Mouse (Mus musculus): ENCODE measurements around the gene Sun2.

Sun2 gene

DNA sequence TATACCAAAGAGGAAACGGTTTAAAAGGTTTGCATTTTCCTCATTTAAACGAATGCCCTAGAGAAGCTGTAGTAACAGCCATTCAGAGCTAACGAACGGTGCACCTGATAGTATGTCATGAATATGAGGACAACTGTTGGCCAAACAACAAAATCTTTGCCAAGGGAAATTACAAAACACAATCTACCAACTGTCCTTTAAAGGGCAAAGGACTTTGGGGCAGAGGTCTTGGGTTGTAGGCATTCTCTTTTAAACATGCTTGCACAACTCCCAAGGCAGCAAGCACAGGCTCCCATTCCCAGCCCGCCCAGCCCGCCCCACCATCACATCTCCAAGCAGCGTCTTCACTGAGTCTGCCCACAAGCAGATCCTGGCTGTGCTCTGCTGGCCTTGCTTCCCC, 10.8 kb downstream of the Sun2 start:
- in situ Hi-C loops (cut with MboI; ENCODE audit: unreplicated experiment in 2 of 2): no loop called here

GRCm38 (mm10) chr15:79728731-79729388, 13.5 kb downstream of the Sun2 start:
- in situ Hi-C loops (cut with MboI; ENCODE audit: unreplicated experiment in 2 of 2): no loop called here

GRCm38 (mm10) chr15:79728311-79728710, 14.0 kb downstream of the Sun2 start:
- in situ Hi-C loops (cut with MboI; ENCODE audit: unreplicated experiment in 2 of 2): no loop called here

- in situ Hi-C loops (cut with MboI; ENCODE audit: unreplicated experiment in 2 of 2): no loop called here
Observed at GRCm38 (mm10) chr15:79727840-79728239, 14.5 kb downstream of the Sun2 start.

- in situ Hi-C loops (cut with MboI; ENCODE audit: unreplicated experiment in 2 of 2): no loop called here
Observed at GRCm38 (mm10) chr15:79725190-79725789, 17.0 kb downstream of the Sun2 start.

- in situ Hi-C loops (cut with MboI; ENCODE audit: unreplicated experiment in 2 of 2): no loop called here
Observed at GRCm38 (mm10) chr15:79723439-79723838, 18.9 kb downstream of the Sun2 start.

DNA sequence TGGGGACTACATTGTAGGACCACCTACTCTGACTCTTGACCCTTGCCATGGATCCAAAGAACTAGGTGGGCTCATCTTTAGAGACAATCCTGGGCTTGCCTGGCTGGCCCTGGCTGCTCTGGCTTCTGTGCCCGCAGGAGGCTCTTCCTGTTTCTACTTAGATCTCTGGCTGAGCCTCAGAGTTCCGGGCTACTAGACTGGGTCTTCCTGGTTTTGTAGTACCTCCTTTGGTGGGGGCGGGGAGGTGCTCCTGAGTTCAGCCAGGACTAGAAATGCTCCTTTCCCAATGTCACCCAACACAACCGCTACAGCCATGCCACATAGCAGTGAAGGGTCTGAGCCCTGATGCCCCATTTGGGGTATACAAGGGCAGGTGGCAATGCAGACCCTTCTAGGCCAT, 21.5 kb downstream of the Sun2 start:
- in situ Hi-C loops (cut with MboI; ENCODE audit: unreplicated experiment in 2 of 2): no loop called here

DNA sequence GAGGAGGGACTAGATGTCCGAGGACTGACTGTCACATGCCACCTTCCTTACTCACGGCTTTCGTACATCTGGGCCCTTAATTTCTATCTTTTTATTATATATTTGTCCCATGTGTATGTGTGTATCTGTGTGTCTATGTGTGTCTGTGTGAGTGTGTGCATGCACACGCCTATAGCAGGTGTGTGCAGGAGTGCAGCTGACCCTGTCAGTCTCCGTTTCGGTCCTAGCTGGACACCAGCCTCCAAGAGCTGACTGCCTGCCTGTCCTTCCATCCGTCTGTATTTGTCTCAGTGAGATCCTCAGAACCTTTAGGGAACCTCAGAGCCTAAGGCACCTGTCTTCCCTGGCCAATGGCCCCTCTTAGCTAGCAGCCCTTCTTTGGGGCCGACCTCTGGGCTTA, 22.1 kb downstream of the Sun2 start:
- in situ Hi-C loops (cut with MboI; ENCODE audit: unreplicated experiment in 2 of 2): no loop called here

GRCm38 (mm10) chr15:79716710-79717109, 25.6 kb downstream of the Sun2 start:
- in situ Hi-C loops (cut with MboI; ENCODE audit: unreplicated experiment in 2 of 2): no loop called here

GRCm38 (mm10) chr15:79715646-79716045, 26.7 kb downstream of the Sun2 start:
- in situ Hi-C loops (cut with MboI; ENCODE audit: unreplicated experiment in 2 of 2): no loop called here

GRCm38 (mm10) chr15:79708229-79708822, 34.0 kb downstream of the Sun2 start:
- in situ Hi-C loops (cut with MboI; ENCODE audit: unreplicated experiment in 2 of 2): no loop called here

- in situ Hi-C loops (cut with MboI; ENCODE audit: unreplicated experiment in 2 of 2): no loop called here
Observed at GRCm38 (mm10) chr15:79706603-79707214, 35.6 kb downstream of the Sun2 start.

- in situ Hi-C loops (cut with MboI; ENCODE audit: unreplicated experiment in 2 of 2): loop anchor here (25.0 kb wide), 1 partner anchor 810 kb away; the partner anchor contains the start of genes Gga1 (in 2 of the 2), Gm49510 (in 2 of the 2) and Sh3bp1 (in 2 of the 2)
Observed at GRCm38 (mm10) chr15:79697558-79698187, 44.7 kb downstream of the Sun2 start.

DNA sequence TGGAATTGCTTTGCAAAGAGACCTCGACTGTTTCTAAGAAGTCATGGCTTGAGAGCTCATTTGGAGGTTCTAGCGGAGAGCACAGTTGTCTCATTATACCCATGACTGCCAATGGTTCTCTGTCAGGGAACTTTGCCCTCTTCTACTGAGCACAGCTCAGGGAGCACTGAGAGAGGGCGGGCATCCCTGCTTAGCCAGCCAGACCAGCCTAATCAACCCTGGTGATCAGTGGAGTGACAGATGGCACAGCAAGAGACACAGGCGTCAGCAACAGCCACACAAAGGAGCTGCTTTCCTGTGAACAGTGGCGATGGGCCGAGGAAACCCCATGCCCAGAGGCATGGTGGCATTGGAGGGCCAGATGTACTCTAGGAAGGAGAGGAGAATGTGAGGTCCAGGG, 45.3 kb downstream of the Sun2 start:
- in situ Hi-C loops (cut with MboI; ENCODE audit: unreplicated experiment in 2 of 2): loop anchor here (25.0 kb wide), 1 partner anchor 810 kb away; the partner anchor contains the start of genes Gga1 (in 2 of the 2), Gm49510 (in 2 of the 2) and Sh3bp1 (in 2 of the 2)

GRCm38 (mm10) chr15:79696508-79696907, 45.8 kb downstream of the Sun2 start:
- in situ Hi-C loops (cut with MboI; ENCODE audit: unreplicated experiment in 2 of 2): loop anchor here (25.0 kb wide), 1 partner anchor 809 kb away; the partner anchor contains the start of genes Gga1 (in 2 of the 2), Gm49510 (in 2 of the 2) and Sh3bp1 (in 2 of the 2)

GRCm38 (mm10) chr15:79695516-79695915, 46.8 kb downstream of the Sun2 start:
- in situ Hi-C loops (cut with MboI; ENCODE audit: unreplicated experiment in 2 of 2): loop anchor here (25.0 kb wide), 1 partner anchor 808 kb away; the partner anchor contains the start of genes Gga1 (in 2 of the 2), Gm49510 (in 2 of the 2) and Sh3bp1 (in 2 of the 2)

DNA sequence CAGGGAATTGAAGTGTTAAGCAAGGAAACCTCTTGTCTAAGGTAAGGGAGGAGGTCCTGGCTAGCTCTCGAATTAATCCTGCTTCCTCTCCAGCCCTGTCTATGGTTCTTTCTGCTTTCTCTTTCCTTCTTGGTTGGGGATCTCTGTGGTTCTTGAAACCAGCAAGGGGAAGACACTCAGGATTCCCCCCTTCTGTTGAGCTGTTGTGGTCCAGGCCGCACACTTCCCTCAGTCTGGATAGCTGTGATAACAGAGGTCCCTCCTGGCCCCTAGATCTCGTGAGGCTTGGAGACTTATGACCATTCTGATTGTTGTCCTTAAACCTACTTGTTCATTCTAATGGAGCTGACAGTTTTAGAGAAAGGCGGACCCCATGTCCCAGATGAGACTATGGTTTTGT, 47.8 kb downstream of the Sun2 start:
- in situ Hi-C loops (cut with MboI; ENCODE audit: unreplicated experiment in 2 of 2): loop anchor here (25.0 kb wide), 1 partner anchor 807 kb away; the partner anchor contains the start of genes Gga1 (in 2 of the 2), Gm49510 (in 2 of the 2) and Sh3bp1 (in 2 of the 2)

GRCm38 (mm10) chr15:79693740-79694139, 48.6 kb downstream of the Sun2 start:
- in situ Hi-C loops (cut with MboI; ENCODE audit: unreplicated experiment in 2 of 2): loop anchor here (25.0 kb wide), 1 partner anchor 806 kb away; the partner anchor contains the start of genes Gga1 (in 2 of the 2), Gm49510 (in 2 of the 2) and Sh3bp1 (in 2 of the 2)

- in situ Hi-C loops (cut with MboI; ENCODE audit: unreplicated experiment in 2 of 2): loop anchor here (25.0 kb wide), 1 partner anchor 805 kb away; the partner anchor contains the start of genes Gga1 (in 2 of the 2), Gm49510 (in 2 of the 2) and Sh3bp1 (in 2 of the 2)
Observed at GRCm38 (mm10) chr15:79692334-79692733, 50.0 kb downstream of the Sun2 start.

DNA sequence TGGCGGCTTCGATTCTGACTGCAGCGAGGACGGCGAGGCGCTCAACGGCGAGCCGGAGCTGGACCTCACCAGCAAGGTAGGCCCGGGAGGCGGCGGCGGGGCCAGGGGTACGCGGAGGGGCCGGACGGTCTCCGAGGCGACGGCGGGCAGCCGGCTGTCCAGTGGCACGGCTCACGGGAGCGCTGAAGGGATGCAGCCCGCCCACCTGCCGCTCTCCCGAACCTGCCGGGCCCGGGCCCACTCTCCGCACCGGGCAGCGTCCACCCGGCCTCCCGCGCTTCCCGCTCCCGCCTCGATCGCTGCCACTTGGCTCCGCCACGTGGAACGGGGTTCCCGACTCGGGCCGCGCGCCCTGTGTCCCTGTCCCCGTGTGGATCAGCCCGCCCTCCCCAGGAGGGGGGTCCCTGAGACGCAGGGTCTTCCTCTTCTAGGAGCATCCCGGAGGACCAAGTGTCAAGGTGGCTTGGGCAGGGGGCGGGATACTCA, 51.3 kb downstream of the Sun2 start:
- in situ Hi-C loops (cut with MboI; ENCODE audit: unreplicated experiment in 2 of 2): loop anchor here (25.0 kb wide), 1 partner anchor 804 kb away; the partner anchor contains the start of genes Gga1 (in 2 of the 2), Gm49510 (in 2 of the 2) and Sh3bp1 (in 2 of the 2)

Measured in v-Abl transformed pro-B cells (cell line).